Mouse (Mus musculus): Measurements from ENCODE around the gene S100a2.

GRCm38 (mm10) chr3:90601486-90602110 is 11.6 kb downstream of the S100a2 start, which contains the start of gene Gm42674:
- no peak for TF ChIP-seq CTCF (IDR thresholded peaks at IDR 0.05; ENCODE audit: low read depth, low read length)
- no peak for TF ChIP-seq POLR2A (IDR thresholded peaks at IDR 0.05; ENCODE audit: insufficient read depth, low read length)

Measured in ES-Bruce4 (cell line).